Mouse (Mus musculus) lung, postnatal 0 days (tissue): ENCODE results near the gene Slc4a4.

Source experiments
- CTCF ChIP-seq: IDR thresholded peaks from 2 replicates; pipeline ENCODE4 v1.5.1; 2016; ENCODE audit warnings: antibody characterized with exemption, mild to moderate bottlenecking
- EP300 ChIP-seq: IDR thresholded peaks from 2 replicates; pipeline ENCODE4 v1.6.1; 2016; ENCODE audit warnings: antibody characterized with exemption, mild to moderate bottlenecking, control low read depth

DNA sequence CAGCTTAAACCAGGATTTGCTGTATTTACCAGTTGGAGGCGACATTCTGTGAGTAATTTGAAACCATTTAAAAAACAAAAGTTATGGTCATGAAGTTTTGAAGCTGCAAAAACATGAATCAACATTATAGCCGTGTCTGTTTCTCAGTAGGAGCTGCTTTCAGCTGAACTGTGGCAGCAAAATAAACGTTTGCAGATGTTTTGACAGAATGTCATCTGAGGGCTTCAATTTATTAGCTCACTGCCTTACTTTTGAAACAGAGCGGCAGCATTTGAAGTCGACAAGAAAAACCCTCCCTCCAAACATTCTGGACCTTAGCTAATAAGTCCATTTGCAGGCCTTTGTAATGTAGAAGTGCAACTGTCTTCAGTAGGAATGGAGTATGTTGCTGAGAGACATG, 123.5 kb downstream of the Slc4a4 start:
- TF ChIP-seq CTCF (no peak), EP300 (no peak)
